Mouse (Mus musculus) heart, adult 9 months (tissue): ENCODE measurements around the gene Uspl1.

Source experiments
- DNase-seq, 2 experiments: peaks; one replicate each; pipeline ENCODE4 v3.0.0; 2022; ENCODE audit warnings: low spot score in 2 of 2

Gene Uspl1

DNA sequence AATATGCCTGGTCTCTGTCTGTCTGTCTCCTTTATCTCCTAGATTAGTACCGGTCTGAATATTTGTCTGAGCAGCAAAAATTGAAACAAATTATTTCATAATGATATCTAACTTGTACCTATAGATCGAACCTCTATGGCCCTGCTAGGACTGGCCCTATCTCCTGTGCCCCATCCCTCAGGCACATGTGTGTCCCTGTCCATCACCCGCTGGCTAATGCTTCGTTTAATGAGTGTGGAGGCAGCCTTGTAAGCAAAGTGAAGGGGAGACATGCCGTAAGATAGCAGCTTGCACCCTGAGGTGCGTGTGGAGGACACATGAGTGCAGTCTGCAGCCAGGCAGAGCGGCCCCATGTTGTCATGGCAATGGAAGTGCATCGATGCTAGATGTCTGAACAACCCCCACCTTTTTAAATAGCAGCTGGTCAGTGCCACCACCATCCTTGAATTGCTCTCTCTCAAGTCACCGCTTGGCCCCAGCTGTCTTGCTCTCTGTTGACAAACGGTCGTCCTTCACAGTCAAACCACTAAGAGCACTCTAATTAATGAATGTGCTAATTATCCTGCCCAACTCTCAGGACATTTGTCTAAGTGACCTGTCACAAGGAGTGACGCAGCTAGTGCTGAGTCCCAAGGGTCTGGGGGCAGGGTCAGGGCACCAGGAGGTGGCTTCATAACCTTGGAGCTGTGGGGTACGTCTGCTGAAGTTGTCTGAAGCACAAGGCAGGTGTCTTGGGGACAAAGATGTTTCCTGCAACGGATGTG, 73.5 kb downstream of the Uspl1 start:
- DNase-seq, result no peak

DNA sequence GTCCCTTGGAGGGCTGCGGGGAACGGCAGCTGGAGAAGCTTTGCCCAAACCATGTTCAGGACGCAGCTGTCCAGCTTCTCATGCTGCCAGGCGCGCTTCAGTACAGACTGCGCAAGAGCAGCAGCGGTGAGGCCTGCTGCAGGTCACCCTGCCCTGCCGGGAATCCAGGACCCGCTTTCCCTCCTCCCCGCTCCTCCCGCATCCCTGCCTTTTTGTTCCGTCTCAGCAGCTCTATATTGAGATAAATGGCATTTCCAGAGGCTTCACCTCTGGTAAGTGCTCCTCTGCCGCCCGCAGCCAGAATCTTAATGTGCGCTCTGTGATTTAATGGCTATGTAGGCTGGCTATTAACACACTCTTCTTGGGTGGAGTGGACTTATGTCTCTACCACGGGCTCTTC, 74.9 kb downstream of the Uspl1 start:
- no peak for DNase-seq

DNA sequence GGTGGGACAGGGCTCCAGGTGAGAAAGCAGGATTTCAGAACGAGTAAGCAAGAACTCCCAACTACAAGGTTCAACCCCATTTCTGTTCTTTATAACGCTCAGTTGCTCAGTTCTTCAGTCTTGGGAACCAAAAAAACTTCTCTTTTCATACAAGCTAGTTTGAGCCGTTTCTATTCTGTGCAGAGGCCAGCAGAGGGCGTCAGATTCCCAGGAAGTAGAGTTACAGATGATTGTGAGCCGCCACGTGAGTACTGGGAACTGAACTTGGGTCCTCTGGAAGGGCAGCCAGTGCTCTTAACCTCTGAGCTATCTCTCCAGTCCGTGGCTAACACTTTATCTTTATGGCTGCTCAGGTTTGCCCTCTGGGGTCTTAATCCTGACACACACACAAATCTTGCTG, 77.3 kb downstream of the Uspl1 start:
- no peak for DNase-seq

DNA sequence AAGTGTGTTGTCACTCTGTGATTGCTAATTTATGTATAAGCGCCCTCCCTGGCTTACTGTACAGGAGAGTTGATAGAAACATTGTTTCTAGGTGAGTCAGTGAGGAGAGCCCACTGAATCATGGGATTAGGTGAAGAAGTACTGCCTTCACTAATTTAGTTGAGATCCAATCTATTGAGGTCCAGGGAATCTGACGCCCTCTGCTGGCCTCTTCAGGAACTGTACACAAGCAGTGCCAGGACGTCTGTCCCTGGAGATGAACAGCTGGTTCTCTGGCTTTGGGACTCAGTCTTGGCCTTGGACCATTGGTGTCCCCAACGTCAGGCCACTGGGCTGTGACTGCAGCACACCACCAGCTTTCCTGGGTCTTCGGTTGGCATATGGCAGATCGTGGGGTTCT, 77.7 kb downstream of the Uspl1 start:
- no peak for DNase-seq

DNA sequence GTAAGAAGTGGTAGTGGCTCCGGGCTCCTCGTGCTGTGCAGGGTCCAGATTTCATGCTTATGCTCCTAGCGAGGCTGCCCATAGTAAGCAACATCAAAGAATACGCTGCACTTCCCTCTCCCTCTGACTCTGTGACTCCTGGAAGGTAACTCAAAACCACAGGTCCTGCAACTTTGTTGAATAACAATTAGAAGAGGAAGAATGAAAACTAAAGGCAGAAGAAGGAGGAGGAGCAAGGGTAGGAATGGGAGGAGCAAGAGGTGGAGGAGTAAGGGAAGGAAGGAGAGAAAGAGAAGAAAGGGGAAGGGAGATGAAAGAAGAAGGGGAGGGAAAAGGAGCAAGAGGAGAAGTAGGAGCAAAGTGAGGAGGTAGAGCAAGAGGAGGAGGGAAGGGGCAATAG, 80.3 kb downstream of the Uspl1 start, which contains the start of gene Alox5ap:
TSS of gene Alox5ap (plus strand) at position 363 of the 400 bp plus-strand sequence.
- DNase-seq, result no peak

DNA sequence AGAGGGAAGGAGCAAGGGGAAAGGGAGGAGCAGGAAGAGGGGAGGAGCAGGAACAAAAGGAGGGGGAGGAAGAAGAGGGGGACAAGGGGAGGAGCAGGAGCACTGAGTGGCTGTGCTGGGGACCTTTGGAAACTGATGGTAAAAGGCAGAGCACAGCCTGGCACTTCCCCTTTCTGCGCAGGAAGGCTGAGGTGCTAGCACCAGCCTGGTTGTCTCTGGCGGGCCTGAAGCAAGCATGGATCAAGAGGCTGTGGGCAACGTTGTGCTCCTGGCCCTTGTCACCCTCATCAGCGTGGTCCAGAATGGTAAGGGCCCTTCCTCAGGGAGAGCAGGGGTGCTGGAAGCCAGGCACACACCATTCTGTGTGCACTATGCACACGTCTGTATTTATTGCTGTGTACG, 80.7 kb downstream of the Uspl1 start:
- DNase-seq, result peak in 1 of 2 experiments; percentile 25
